Mouse (Mus musculus): Measurements from ENCODE around the gene Vps39. TPM values are rescaled to one million over a fixed set of nuclear protein-coding genes. Genes with fewer than 3 reads are reported as not detected.

Vps39 gene
- 10 to 100 TPM; 17.8 to 20.9 TPM for polyA plus RNA-seq (2017; shearing (Covaris generic))

DNA sequence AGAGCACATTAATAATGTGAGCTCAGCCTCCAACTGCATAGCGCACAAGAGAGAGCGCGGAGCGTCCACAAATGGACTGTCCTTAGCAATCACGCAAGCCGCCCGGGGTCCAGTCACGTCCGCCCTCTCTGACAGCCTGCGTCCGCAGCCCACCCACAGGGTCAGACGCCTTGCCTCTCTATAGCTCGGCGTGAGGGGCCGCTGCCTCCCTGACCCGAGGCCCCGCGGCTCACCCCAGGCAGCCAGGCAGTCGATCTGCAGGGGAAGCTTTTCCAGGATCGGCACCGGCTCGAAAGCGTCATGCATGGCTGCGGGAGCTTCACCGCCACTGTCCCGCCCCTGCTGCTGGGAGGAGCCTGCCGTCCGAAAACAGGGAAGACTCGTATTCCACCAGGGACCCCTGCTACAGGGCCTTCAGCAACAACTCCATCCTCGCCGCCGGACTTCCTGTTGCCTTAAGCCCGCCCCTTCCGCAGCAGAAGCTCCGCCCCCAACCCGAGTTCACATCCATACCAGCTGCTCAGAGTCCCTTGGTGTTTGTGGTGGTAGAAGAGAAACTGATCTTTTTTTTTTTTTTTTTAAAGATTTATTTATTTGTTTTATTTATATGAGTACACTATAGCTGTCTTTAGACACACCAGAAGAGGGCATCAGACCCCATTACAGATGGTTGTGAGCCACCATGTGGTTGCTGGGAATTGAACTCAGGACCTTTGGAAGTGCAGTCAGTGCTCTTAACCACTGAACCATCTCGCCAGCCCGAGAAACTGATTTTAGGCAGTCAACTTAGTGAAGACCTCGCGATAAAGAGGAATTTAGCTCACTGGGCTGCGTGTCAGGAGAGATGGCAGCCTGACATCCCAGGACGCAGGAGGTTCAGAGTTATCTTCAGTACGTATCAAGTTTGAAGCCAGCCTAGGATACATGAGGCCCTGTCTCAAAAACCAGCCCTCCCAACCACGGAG lies at the start of gene Vps39:
Gene Vps39 (minus strand): TSS at position 456 of the 965 bp plus-strand sequence.
- ATAC-seq, result peak; percentile 98

DNA sequence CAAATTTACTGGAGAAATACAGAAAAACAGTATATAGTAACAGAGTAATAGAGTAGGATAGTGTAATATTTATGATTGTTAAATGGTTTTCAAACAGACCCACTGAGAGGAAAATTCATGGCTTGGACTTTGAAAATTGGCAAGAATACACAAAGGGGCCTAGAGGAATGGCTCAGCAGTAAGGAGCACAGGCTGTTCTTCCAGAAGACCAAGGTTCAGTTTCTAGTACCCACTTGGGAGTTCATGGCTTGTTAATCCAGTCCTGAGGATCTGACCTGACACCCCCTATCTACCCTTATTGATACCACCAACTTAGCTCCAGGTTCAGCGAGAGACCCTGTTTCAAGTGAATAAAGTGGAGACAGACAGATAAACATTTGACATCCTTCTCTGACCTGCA lies 45.0 kb upstream of the Vps39 start:
- no peak for ATAC-seq

DNA sequence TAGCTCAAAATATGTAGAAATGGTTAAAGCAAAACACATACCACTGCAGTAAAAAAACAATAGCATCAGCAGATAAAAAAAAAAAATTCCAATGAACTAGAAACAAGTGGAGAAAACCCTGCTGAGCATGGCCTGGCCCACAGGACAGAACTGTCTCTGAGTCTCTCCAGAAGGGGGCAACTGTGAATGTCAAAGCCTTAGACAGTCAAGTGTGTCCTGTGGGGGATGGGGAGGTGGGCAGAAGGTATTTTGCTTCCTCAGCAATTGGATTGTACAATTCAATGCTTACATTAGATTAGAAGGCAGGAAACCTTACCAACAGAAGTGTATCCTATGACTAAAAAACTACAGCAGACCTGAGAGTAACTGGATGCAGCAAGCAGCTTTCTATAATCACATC lies 39.5 kb upstream of the Vps39 start:
- ATAC-seq, result no peak

- ATAC-seq, result no peak
Measured at GRCm38 (mm10) chr2:120390934-120391333, 38.0 kb upstream of the Vps39 start.

DNA sequence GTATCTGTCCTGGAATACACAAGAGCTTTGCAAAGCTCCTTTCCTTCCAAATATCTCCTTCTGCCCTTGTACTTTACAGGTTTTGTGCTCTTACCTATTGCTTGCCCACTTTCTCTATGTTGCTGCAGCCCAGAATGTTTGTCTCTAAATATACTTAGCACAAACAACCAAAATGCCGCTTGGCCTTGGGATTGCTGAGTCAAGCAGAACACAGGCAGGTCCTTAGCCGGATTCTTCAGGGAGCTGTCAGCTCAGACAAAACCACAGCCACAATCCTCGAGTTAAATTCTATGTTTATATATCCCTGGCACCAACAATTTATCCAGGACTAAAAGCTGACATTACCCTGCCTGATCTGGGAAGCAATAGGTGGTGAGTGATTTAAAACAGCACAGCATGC lies 36.4 kb upstream of the Vps39 start:
- no peak for ATAC-seq

DNA sequence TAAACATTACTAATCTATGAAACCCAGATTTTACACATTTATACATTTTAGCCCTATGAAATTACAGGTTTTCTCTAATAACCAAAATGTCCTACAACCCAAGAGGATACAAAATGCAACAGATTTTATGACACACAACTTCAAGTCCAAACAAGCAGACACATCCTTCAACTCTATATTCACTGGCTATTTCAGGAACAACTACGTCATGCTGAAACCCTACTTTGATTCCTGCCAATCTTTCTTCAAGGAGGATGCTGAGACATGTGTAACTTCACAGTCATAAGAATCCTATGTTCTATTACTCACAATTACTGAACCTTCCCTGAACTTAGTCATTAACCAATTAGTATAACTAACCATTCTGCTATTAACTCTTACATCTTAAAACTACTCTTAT lies 34.4 kb upstream of the Vps39 start:
- no peak for ATAC-seq

DNA sequence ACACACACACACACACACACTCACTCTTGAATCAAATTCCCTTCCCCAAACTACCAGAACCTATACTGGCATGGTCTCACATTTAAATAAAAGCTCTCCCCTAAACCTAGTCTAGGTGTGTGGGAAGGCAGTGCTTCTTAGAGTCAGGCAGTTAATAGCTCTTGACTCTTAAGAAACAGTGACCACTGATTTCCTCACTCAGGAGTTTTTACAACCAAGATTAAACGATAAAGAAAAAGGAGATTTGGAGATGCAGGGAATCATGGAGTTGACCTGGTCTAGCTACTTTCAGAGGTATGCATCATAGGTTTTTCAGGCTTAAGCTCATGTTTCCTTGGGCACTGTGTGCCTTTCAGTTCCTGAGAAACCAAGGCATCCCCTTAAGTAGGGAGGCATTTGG lies 33.3 kb upstream of the Vps39 start:
- ATAC-seq, result no peak

DNA sequence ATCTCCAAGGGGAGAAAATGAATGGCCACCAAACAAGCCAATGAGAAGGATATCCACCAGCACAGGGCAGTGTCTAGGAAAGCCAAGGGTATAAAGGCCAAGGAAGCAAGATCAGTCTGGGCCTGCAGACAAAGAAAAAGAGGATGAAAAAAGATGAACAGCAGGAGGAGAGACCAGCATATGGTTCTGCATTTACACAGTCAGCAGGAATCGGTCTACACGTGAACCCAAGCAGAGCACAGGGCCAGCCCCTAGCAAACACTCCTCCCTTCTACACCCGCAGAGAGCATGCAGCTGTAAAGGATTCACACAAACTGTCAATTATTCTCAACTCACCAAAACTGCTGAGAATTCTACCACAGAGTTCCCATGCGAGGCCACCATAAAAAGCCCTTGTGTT lies 20.9 kb upstream of the Vps39 start:
- no peak for ATAC-seq

- no peak for ATAC-seq
Measured at GRCm38 (mm10) chr2:120367416-120368207, 14.7 kb upstream of the Vps39 start.

- no peak for ATAC-seq
Measured at GRCm38 (mm10) chr2:120366501-120366900, 13.6 kb upstream of the Vps39 start.

DNA sequence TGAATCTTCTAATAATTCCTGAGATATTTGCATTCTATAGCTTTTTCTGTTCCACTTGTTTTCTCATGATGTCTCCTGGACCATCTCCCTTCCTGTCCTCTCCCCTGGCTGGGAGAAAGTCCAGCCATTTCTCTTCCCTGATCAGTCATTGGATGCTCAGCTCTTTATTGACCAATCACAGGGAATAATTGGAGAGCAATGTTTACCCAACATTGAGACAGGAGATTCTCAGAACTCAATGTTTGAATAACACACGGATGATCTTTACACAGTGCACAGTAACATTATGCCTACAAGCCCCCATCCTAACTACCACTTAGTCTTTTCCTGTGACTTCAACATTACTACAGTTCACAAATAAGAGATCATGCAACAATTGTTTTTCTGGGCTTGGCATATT lies 7.5 kb upstream of the Vps39 start:
- no peak for ATAC-seq

DNA sequence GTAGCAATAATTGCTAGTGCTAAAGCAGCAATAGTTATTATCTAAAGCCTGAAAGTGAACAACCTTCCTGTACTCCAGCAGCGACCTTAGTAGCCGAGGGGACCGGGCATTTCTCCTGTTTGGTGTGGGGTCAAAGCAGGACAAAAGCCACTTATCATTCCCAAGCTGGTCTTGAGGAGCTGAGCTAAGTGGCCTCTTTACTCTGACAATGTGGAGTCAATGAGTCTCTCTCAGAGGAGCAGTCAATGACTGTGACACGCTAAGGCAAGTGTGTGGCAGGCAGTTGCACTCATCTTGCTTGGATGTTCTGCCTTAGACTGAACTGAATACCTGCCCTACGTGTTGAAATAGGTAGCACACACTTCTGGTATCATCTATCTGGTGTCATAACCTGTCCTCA lies 1.6 kb downstream of the Vps39 start:
- no peak for ATAC-seq

GRCm38 (mm10) chr2:120348120-120348519 lies 4.8 kb downstream of the Vps39 start:
- ATAC-seq, result no peak

DNA sequence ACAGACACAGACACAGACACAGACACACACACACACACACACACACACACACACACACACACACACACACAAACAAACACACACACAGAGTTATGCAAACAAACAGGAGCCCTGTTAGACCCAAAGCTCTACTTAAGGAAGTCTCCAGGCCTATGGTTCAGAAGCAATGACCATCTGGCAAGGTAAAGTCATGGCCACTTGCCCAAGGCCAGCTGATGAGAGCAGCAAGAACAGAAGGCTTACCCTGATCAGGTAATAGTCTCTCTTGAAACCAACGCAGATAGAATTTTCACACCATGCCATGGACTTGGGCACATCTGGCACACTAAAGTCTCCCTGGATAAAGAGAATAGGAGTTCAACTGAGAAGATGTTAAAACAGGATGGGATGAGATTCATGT lies 11.2 kb downstream of the Vps39 start:
- ATAC-seq, result no peak

DNA sequence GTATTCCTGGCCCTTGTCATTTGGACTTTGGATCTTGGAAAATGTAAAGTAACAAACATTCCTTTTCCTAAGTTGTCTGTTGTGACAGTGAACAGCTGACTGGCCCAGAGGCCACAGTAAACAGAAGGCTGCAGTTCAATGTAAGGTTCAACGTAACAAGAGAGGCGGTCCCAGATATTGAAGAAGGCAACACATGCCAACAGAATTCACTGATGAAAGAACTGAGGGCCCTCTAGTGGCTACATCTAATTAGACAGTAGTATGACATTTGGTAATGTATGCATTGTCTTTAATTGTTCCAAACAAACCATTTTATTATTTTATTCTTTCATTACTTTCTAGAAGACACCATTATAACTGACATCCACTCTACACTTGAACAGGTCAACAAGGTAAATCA lies 15.1 kb downstream of the Vps39 start:
- no peak for ATAC-seq

DNA sequence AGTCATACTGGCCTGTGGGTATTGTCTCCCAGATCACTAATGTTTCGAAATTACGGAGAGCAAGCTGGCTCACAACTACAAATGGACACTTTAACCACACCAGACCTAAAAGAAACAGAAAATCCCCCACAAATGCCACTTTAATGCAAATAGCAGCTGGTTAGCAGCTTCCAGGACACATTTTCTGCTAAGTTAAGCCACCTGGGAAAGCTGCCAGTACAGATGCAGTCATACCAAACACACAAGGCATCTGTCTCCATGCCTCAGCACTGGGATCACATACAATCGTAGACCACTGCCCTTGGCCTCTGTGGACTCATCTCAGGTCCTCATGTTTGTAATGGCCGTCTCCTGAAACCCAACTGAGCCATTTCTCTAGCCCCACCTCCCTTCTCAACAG lies 21.4 kb downstream of the Vps39 start:
- ATAC-seq, result no peak

GRCm38 (mm10) chr2:120315077-120315476 lies 37.9 kb downstream of the Vps39 start:
- ATAC-seq, result no peak

GRCm38 (mm10) chr2:120314487-120314886 lies 38.5 kb downstream of the Vps39 start:
- ATAC-seq, result no peak

DNA sequence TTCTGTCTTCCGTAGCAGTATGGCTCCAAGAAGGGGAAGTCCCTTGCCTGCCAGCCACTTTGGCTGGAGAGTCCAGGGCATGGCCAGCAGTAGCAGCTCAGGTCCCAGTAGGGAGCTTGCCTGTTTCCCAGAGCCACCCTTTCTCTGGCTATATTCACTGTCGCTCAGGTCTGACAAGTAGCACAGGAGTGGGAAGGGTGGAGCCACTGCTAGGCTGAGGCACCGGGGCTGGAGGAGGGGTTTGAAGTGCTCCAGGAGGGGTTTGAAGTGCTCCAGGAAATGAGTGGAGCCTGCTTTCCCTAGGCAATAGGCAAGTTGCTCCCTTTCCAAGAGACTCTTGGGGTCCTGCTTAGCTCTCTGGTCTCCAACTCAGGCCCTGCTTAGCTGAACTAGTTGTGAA lies 39.0 kb downstream of the Vps39 start, which contains the start of gene Pla2g4f:
Gene Pla2g4f (minus strand): TSS at position 190 of the 400 bp plus-strand sequence.
- no peak for ATAC-seq

DNA sequence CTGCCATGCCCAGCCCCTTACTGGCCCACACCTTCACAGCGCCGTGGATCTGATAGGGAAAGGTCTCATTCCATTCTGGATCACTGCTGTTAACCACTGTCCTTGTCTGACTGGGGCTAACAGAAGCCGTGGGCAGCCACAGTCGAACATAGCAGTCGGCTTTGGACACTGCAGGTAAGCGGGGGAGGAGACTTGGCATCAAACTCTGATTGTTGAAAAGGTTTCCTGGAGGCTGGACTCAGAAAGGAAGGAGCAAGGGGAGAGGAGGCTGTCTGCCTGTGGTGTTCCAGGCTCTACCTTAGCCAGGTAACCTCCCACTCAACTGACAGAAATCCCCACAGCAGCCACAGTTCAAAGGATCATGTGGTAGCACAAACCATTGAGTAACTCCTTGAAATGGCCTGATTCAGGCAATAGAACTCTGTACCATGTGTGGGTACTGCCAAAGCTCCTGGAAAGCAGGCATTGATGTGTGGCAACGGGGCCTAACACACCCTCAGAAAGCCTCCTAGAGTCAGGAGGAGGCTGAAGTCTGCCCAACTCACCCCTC lies 40.6 kb downstream of the Vps39 start:
- no peak for ATAC-seq

DNA sequence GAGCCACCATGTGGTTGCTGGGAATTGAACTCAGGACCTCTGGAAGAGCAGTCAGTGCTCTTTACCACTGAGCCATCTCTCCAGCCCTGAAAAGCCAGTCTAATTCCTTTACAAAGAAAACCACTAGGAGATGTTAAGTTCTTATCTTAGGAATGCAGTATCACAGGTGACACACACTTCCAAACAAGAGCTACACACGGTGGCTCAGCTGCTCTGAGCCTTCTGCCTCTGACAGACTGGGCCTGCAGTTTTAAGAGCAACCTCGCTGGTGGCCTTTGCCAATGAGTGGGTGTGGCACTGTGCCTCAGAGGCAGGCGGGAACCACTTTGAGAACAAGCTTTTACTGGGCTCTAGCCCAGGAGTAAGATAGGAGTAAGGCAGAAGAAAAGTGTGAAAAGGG lies 48.8 kb downstream of the Vps39 start:
- no peak for ATAC-seq

DNA sequence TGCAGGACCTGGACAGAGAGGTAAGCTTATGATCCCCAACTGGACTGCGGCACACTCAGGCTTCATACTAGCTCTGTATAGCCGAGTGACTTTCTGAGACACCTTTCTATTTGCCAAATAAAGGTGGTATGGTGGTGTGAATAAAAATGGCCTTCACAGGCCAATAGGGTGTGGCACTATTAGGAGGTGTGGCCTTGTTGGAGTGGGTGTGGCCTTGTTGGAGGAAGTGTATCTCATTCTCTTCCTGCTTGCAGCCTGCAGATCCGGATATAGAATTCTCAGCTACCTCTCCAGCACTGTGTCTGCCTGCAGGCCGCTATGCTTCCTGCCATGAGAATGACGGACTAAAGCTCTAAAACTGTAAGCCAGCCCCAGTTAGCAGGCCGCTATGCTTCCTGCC lies 51.9 kb downstream of the Vps39 start:
- ATAC-seq, result no peak

DNA sequence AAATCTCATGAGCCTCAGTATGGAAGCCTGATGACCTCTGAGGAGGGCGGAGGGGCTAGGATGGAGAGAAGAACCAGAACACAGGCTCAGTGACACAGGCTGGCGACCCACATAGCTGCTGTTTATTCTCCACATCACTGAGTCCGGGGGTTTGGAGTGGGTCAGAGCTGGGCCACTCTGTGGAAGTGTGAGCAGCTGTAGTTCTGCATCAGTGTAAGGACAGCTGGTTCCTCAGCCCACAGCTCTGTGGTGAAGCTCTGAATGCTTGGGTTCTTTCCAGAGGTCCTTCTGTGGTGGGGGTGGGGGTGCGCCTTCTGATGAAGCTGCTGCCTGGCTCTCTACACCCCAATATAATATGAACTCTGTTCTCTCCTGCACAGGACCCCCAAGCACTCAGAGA lies 53.1 kb downstream of the Vps39 start:
- ATAC-seq, result no peak

Data from activated CD4-positive, CD25-positive, alpha-beta regulatory T cell, adult 4 months (primary cell).